Mouse (Mus musculus) kidney, postnatal 25 days (tissue): ENCODE results near the gene S100a7a.

Experiments
- DNase-seq, 2 experiments: peaks; one replicate each; pipeline ENCODE4 v3.0.0; 2021; ENCODE audit warnings: mixed read lengths in 2 of 2

Gene S100a7a

GRCm38 (mm10) chr3:90653717-90654116, at the start of gene S100a7a:
Gene S100a7a, plus strand, starts transcription at chr3:90654017.
- DNase-seq: no peak

DNA sequence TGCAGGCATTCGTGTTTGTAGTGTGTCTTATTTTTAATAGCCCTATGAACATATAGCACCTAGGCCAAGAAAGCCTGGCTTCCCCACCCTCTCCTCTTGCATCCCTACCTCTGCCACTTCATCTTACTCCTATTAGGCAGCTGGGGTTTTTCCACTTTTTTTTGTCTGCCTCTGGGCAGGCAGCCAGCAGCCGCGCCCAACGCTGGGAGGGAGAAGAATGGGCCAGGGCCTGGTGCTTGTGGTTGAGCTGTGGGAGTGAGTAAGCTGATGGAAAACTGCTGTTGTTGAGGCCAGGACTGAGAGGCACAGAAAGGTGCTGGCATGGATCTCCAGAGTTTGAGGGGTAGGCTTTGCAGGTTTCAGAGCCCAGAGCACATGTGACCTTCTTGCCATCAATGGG, 49.4 kb upstream of the S100a7a start:
- peak; percentile 66 to 75 for DNase-seq

DNA sequence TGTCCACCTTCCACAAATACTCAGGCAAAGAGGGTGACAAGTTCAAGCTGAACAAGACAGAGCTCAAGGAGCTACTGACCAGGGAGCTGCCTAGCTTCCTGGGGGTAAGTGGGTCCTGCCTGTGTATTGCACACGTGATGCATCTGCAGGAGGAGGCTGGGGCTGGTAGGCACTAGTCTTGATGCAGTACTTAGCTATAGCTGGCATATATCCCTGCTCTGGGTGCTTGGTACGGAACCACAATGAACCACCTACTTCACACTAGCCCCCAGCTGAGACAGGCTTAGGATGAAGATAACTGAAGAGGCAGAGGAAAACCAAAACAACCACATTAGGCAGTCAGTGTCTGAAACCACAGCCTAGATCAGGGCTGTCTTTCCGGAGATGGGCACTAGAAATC, 48.8 kb upstream of the S100a7a start:
- DNase-seq: no peak

DNA sequence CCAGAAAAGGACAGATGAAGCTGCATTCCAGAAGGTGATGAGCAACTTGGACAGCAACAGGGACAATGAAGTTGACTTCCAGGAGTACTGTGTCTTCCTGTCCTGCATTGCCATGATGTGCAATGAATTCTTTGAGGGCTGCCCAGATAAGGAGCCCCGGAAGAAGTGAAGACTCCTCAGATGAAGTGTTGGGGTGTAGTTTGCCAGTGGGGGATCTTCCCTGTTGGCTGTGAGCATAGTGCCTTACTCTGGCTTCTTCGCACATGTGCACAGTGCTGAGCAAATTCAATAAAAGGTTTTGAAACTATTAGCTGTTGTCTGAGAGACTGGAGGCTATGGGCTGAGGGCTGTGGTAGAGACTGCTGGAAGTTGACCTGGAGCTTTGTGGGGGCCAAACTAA, 48.1 kb upstream of the S100a7a start:
- DNase-seq: no peak

- no peak for DNase-seq
Measured at GRCm38 (mm10) chr3:90606185-90606584, 47.6 kb upstream of the S100a7a start.

DNA sequence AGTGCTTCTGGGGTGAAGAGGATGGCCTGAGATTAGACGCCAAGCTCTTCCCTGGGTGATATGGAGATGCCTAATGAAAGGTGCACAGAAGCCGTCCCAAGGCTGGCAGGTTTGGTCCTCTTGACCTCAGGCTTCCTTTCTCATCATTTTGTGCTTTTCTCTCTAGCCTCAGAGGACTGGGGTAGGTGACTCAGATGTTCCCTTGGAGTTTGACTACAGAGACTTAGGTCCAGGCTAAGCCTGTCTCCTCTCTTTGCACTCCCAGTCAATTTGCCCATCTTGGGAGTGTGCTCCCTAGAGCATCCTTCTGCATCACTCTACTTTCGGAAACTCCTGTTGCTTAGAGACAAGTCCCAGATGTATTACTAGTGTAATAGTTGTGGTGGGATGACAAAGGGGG, 46.5 kb upstream of the S100a7a start:
- DNase-seq: no peak

DNA sequence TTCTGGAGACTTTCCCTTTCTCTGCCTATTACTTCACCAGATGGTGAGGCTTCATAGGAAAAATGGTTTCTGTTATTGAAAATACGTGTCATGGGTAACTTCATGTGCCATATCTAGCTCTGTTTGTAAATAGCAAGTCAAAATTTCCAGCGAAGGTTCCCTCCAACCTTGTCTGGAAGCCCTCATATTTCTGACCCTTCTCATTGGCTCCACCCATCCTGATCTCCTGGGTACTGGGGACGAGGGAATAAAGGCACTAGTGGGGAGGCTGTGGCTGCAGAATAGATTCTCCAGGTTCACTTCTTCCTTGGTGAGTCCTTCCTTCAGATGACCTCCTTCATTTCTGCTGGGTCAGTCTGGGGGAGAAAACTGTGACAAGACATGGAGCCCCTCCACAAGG, 45.6 kb upstream of the S100a7a start, which contains the start of gene S100a5:
S100a5 (plus strand) TSS at position 301 of the 400 bp plus-strand sequence.
- no peak for DNase-seq

DNA sequence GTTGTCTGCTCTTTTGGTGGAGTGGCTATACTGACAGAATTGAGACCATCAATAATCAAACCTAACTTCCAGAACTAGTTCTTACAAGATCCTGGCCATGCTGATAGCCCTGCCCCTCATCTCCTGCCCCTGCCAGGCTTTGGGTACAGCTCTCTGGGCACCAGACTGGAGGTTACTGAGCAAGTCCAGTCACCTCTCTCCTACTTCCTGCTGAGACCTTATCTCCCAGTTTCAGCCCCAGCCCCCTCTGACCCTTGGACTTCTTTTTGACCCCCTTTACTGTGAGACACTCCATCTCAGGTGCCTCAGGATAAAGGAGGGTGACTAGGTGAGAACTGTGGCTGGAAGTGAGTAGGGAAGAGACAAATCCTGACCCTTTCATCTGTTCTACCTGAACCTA, 44.7 kb upstream of the S100a7a start:
- no peak for DNase-seq

- DNase-seq: no peak
Measured at GRCm38 (mm10) chr3:90611494-90611893, 42.3 kb upstream of the S100a7a start.

- DNase-seq: no peak
Measured at GRCm38 (mm10) chr3:90612061-90612460, 41.8 kb upstream of the S100a7a start.

DNA sequence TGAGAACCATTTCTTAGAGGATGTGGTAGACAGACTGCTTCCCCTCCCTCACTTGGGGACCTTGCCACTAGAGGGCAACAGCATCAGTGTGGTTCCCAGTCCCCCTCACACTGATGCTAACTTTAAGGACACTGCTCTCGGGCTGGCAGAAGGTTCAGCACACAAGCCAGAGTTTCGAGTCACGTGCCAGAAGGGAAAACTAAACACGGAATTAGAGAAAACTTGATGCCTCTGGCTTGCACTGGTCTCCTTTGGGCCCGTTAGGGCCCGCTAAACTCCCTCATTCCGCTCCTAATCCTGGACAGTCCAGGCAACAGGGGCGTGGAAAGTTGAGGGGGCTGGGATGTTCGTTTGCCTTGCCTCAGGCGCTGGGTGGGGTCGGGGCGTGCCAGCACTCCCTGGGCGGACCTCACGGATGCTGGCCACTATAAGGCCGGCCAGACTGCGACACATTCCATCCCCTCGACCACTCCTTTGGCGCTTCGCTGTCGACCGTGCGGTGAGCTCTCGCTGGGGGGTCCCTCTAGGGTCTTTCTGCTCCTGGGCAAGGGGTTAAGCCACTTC, 41.0 kb upstream of the S100a7a start, which contains the start of gene S100a6:
S100a6 (plus strand) TSS at position 155 of the 564 bp plus-strand sequence.
- peak; percentile 74 to 80 for DNase-seq

GRCm38 (mm10) chr3:90613461-90614147, 40.2 kb upstream of the S100a7a start:
- DNase-seq: no peak

GRCm38 (mm10) chr3:90614148-90614530, 39.7 kb upstream of the S100a7a start:
- no peak for DNase-seq

GRCm38 (mm10) chr3:90614611-90615251, 39.1 kb upstream of the S100a7a start:
- no peak for DNase-seq

DNA sequence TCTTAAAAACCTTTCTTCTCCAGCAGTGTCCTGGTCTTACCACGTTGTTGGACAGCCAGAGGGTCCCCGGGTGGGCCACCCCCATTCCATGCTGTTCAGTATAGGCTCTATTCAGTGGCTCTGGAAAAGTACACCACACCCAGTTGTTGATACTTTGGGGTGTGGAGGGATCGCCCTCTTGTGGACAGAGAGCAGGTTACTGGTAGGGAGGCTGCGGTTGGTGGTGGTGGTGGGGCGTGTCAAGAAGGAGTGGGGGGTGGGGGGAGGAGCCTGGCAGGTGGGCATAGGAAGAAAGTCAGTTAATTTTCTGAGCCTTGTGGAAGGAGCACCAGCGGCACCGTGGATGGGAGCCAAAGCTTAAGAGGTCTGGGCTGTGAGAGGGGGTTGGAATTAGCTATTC, 38.4 kb upstream of the S100a7a start:
- DNase-seq: peak; percentile 79 to 82

DNA sequence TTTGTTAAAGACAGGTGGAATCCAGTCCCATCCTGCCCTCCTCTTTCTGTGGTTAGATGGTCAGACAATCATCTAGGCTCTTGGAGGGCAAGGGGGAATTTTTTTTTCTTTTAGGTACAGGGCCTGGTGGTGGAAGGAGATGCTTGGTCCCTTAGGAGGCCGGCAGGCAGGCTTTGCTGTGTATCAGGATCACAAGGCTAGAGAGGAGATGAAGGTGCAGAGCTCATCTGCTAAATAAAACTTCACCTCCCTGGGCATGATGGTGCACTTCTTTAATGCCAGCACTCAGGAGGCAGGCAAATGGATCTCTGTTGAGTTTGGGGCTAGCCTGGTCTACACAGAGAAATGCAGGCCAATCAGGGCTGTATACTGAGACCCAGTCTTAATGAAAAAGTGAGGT, 37.9 kb upstream of the S100a7a start:
- no peak for DNase-seq

DNA sequence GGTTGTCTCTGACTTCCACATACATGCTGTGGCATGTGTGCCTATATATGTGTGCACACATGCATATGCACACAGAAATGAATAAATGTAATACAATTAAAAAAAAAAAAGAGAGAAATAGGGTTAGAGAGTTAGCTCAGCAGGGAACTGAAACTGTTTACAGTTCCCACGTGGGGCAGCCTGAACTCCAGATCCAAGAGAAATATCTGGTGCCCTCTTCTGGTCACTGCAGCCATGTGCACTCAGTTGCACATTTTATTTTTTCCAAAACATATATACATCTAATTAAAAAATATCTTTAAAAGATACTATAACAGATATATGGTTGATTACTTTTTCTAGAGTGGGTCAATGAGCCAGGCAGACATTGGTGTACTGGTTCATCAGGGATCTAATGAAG, 36.2 kb upstream of the S100a7a start:
- no peak for DNase-seq

DNA sequence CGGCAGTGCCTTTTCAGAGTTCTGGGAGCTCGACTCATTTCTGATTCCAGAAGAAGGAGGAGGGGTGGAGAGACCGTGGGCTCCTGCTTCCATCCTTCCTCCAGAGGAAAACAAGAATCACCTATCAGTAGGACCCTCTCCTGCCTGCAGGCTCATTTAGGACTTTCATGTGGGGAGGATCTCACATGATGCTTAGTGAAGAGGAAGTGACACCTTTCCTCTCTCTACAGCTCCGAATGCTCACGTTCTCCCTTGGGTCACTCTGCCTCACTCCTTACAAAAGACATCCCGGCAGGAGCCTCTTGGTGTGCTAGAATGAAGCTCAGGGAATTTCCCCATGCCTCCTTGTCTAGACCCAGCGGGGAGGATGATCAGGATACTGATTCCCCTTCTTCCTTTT, 32.3 kb upstream of the S100a7a start:
- DNase-seq: no peak

- DNase-seq: peak; percentile 52 to 70
Measured at GRCm38 (mm10) chr3:90623435-90624071, 30.3 kb upstream of the S100a7a start.

- no peak for DNase-seq
Measured at GRCm38 (mm10) chr3:90625496-90625895, 28.3 kb upstream of the S100a7a start.

GRCm38 (mm10) chr3:90626266-90627021, 27.4 kb upstream of the S100a7a start:
- DNase-seq: no peak

DNA sequence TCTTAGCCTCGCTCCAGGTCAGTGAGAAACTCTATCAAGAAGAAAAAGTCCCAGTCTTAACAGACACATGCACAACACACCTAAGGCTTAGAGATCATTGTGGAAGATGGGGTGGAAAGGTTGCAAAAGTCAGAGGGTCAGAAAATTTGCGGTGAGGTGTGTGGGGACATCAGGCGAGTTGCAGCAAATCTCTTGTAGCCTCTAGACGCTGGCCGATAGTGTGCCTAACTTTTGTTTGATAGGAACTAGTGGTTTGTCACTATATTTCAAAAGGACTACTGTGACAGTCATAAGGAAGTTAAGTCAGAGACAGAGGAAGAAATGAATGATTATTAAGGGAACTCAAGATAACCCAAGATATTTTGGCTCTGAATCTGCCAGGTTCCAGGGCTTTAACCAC, 26.5 kb upstream of the S100a7a start:
- no peak for DNase-seq

- DNase-seq: no peak
Measured at GRCm38 (mm10) chr3:90627807-90628206, 26.0 kb upstream of the S100a7a start.
